Mouse (Mus musculus) heart, embryonic 14.5 days (tissue): ENCODE measurements at regions not wholly inside any gene's neighbourhood (a gene's known extent, or its start where the extent isn't known, plus 50 kb on each side); places are given as distances from the start of the nearest gene placed in this dataset.
A peak's percentile ranks its signal among the peaks of the same experiment; 100 is the strongest.
"Not testable (repeated sequence)": the region's sequence is repeated elsewhere in the genome, so short reads cannot be mapped to it uniquely, and the experiment has no call there.

Source experiments
- ATAC-seq: fragments of 200-750 bp; cut with Nextera tagmentation; 2 replicates; pipeline ENCODE4 v1.8.0; 2017; ENCODE audit warnings: low read depth, moderate TSS enrichment; ENCODE audit not compliant: insufficient number of reproducible peaks, insufficient read depth, low FRiP score
- H3K27ac ChIP-seq, 2 experiments: fragments of 200-500 bp in 1 of 2; fragments of 300-500 bp in 1 of 2; sonication (generic) in 1 of 2; replicated peaks in 1 of 2; 2 replicates each; pipeline ENCODE4 v1.5.1; 2012 to 2014; ENCODE audit warnings: low read depth in 2 of 2, low read length in 2 of 2, control low read depth in 1 of 2, mild to moderate bottlenecking in 1 of 2, mixed read lengths in 1 of 2; ENCODE audit not compliant: control insufficient read depth in 1 of 2, insufficient read depth in 1 of 2
- H3K27me3 ChIP-seq: fragments of 300-500 bp; sonication (generic); 2 replicates; pipeline ENCODE4 v1.6.1; 2014; ENCODE audit warnings: mild to moderate bottlenecking, low read length, control low read depth; ENCODE audit not compliant: control insufficient read depth, insufficient read depth
- H3K36me3 ChIP-seq: fragments of 300-500 bp; sonication (generic); 2 replicates; pipeline ENCODE4 v1.6.1; 2014; ENCODE audit warnings: mild to moderate bottlenecking, control low read depth, low read length, mixed read lengths; ENCODE audit not compliant: control insufficient read depth, insufficient read depth
- H3K4me1 ChIP-seq, 2 experiments: fragments of 200-500 bp in 1 of 2; fragments of 300-500 bp in 1 of 2; sonication (generic) in 1 of 2; 2 replicates each; pipeline ENCODE4 v1.6.1; 2012 to 2014; ENCODE audit warnings: low read length in 2 of 2, control low read depth in 1 of 2, mixed read lengths in 1 of 2; ENCODE audit not compliant: control insufficient read depth in 2 of 2, insufficient read depth in 2 of 2
- H3K4me2 ChIP-seq: fragments of 300-500 bp; sonication (generic); 2 replicates; pipeline ENCODE4 v1.6.1; 2014; ENCODE audit warnings: mild to moderate bottlenecking, low read length
- H3K4me3 ChIP-seq, 2 experiments: fragments of 200-500 bp in 1 of 2; fragments of 300-500 bp in 1 of 2; sonication (generic) in 1 of 2; 2 replicates each; pipeline ENCODE4 v1.5.1; 2012 to 2014; ENCODE audit warnings: low read length in 2 of 2, mild to moderate bottlenecking in 2 of 2, control low read depth in 1 of 2, low read depth in 1 of 2, moderate library complexity in 1 of 2; ENCODE audit not compliant: control insufficient read depth in 1 of 2, insufficient read depth in 1 of 2
- H3K9ac ChIP-seq: fragments of 300-500 bp; sonication (generic); 2 replicates; pipeline ENCODE4 v1.6.1; 2014; ENCODE audit warnings: mild to moderate bottlenecking, low read length
- H3K9me3 ChIP-seq: fragments of 300-500 bp; sonication (generic); 2 replicates; pipeline ENCODE4 v1.6.1; 2016; ENCODE audit warnings: low read length, control low read depth; ENCODE audit not compliant: control insufficient read depth
- WGBS: fragments of 180-500 bp; shearing (Covaris S2); extraction: QIAGEN DNeasy Blood & Tissue Kit; methylation state at CpG from one replicate; pipeline ENCODE4 v1.1.7; 2014; 5-methylcytosine and 5-hydroxymethylcytosine counted together

DNA sequence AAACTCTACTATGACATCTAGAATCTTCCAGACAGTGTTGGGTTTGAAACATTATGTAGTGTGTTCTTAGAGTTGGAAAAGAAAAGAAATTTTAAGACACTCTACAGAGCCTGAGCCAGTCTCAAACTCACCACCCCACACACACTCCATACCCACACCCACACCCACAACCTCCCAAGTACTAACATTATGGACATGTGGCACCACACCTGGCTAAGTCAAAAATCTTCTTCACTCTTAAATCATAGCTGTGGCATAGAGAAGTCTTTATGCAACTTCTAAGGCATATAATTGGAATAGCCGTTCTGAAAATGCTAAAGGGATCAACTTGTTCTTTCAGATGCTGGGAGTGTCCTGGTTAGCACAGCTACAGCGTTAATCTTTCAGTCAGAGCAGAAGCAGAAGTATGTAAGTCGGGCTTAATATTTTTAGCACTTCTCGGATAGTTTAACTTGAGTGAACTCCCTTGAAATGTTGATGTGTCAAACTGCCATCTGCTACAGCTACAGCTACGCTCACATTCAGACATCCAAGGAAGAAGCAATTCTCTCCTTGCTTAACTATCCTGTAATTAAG, 68.6 kb upstream of the Creb1 start:
- Histone ChIP-seq H3K27me3 (no peaks in the 10 kb centered on the region), H3K36me3 (no peaks in the 10 kb centered on the region), H3K4me1 (no peaks in the 10 kb centered on the region), H3K27ac (no peak overlapping the region), H3K9ac (no peak overlapping the region), H3K4me3 (no peak overlapping the region), H3K4me2 (no peak overlapping the region), H3K9me3 (no peaks in the 10 kb centered on the region)
- WGBS = 69% methylated on average over 5 of the region's 5 CpGs
- no peak for ATAC-seq

DNA sequence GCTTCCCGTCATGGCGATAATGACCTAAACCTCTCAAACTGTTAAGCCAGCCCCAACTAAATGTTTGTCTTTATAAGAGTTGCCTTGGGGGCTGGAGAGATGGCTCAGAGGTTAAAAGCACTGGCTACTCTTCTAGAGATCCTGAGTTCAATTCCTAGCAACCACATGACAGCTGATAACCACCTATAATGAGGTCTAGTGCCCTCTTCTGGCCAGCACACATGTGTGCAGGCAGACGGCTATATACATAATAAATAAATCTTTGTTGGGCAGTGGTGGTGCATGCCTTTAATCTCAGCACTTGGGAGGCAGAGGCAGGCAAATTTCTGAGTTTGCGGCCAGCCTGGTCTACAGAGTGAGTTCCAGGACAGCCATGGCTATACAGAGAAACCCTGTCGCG, 70.8 kb upstream of the Creb1 start:
- H3K9ac ChIP-seq, H3K27ac ChIP-seq, H3K9me3 ChIP-seq, ATAC-seq, H3K4me1 ChIP-seq, H3K36me3 ChIP-seq, H3K4me3 ChIP-seq, H3K4me2 ChIP-seq, H3K27me3 ChIP-seq: not testable (repeated sequence)
- WGBS = 92% methylated on average over 6 of the region's 6 CpGs

DNA sequence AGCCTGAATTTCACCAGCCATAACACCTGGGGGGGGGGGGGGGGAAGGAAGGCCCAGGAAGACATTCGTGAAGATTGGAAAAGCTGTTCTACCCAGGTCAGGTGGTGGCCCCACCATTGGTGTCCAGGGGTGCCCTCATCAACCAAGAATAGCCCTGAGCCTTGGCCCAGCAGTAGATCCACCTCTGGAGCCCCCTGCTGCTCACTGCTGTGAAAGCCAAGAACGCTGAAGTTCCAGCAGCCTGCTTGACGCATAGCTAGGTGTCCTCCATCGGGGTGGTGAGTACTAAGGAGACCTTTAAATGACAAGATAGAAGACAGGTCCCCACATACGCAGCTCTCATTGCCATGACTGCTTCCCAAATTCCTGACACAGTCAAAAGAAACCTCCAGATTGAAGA, 74.6 kb upstream of the Creb1 start:
- Histone ChIP-seq H3K9me3 (no peaks in the 10 kb centered on the region), H3K9ac (no peak overlapping the region), H3K27ac (no peak overlapping the region), H3K36me3 (no peaks in the 10 kb centered on the region), H3K4me1 (no peaks in the 10 kb centered on the region), H3K4me3 (no peak overlapping the region), H3K4me2 (no peak overlapping the region), H3K27me3 (no peaks in the 10 kb centered on the region)
- ATAC-seq = no peak
- WGBS = 70% methylated on average over 4 of the region's 5 CpGs

DNA sequence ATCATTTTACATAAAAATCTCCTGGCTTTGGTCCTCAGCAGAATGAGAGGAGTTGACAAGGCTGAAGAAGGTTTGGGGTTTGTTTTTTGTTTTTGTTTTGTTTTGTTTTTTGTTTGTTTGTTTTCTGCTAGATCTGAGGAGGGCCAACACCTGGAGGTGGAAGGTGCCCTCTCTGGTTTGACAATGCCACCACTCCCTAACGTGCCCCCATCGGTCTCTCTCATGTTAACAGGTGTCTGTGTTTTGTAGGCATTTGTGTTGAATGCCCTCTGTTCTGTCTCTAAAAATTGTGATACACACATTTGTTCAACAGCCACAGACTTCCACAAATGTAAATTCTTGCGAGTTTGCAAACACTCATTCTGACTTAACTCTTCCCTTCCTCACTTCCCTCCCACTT, 83.3 kb upstream of the Creb1 start:
- WGBS = 76% methylated on average over 3 of the region's 3 CpGs
- no peaks in the 10 kb centered on the region for H3K9me3 ChIP-seq
- no peak for ATAC-seq

DNA sequence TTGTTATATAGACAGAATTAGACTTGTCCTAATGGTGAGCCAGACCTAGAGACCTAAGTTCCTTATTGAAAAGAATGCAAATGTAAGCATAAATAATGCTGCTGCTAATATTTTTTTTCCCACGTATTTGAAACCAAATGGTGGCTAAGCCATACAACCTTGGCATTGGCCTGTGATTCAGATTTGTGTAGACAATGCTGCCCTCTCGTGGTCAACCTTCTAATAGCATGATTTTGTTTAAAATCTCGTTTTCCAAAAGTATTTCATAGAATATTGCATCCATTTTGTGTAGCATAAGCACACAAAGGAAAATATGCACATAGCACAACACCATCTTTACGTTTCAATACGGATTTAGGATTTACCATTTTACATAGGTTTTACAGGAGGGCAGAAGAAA, 84.4 kb upstream of the Creb1 start:
- Histone ChIP-seq H3K27ac (no peak overlapping the region), H3K9me3 (no peaks in the 10 kb centered on the region), H3K36me3 (no peaks in the 10 kb centered on the region), H3K4me2 (no peak overlapping the region), H3K4me1 (no peaks in the 10 kb centered on the region), H3K27me3 (0 out of 2 replicates have a peak, but pooled peaks cover 6% of the 10 kb centered on the region), H3K4me3 (no peak overlapping the region), H3K9ac (no peak overlapping the region)
- ATAC-seq = no peak
- WGBS = 3% methylated on average over 5 of the region's 5 CpGs

More for the DNA sequence above, 83.3 kb upstream of the Creb1 start:
- Histone ChIP-seq H3K27ac (no peak overlapping the region), H3K4me2 (no peak overlapping the region), H3K27me3 (0 out of 2 replicates have a peak, but pooled peaks cover 6% of the 10 kb centered on the region), H3K4me1 (no peaks in the 10 kb centered on the region), H3K4me3 (no peak overlapping the region), H3K9ac (no peak overlapping the region), H3K36me3 (no peaks in the 10 kb centered on the region)

DNA sequence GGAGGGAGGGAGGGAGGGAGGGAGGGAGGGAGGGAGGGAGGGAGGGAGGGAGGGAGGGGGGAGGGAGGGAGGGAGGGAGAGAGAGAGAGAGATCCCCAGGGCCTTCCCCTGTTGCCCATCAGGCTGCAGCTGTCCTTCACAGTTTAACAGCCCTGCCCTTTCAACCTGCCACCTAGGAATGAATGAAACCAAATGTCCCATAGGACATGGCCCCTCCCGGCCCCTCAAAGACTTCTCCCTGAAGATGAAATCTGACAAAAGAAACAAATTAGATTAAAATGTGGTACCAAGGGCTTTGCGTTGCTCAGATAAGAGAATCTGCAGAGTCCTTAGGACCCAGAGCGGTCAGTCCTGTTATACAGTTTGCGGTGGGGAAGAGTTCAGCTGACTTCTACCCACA, 86.0 kb upstream of the Creb1 start:
- Histone ChIP-seq H3K36me3 (no peaks in the 10 kb centered on the region), H3K4me1 (no peaks in the 10 kb centered on the region; a peak in 1 of 4 replicates), H3K9ac (no peak overlapping the region), H3K27ac (no peak overlapping the region), H3K27me3 (0 out of 2 replicates have a peak, but pooled peaks cover 6% of the 10 kb centered on the region), H3K9me3 (no peaks in the 10 kb centered on the region), H3K4me2 (no peak overlapping the region), H3K4me3 (no peak overlapping the region)
- WGBS = 51% methylated on average over 4 of the region's 4 CpGs
- ATAC-seq = no peak

DNA sequence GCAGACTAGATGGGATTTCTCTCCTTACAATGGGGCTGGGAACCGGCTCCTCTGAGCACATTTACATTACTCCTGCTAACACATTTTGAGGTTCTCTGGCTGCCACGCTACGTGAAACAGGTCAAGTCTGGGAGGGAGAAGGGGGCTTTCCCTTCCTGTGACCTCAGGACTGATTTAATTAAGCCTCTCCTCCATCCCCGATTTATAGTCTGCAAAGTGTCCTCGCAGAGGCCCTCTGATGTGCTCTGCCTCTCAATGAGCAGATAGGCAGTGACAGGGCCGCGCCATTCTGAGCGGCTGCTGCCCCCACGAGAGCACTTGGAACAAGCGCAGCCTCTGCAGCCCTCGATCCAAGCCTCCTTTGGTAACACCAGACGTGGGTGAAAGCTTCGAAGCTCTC, 86.5 kb upstream of the Creb1 start:
- H3K4me2 ChIP-seq = peak overlapping the region; percentile 46
- H3K36me3 ChIP-seq = no peaks in the 10 kb centered on the region
- ATAC-seq = no peak
- 9% methylated on average over 13 of the region's 13 CpGs for WGBS
- no peak overlapping the region for H3K9ac ChIP-seq
- H3K27me3 ChIP-seq = 0 out of 2 replicates have a peak, but pooled peaks cover 6% of the 10 kb centered on the region
- H3K4me3 ChIP-seq = no peak overlapping the region
- no peaks in the 10 kb centered on the region; a peak in 1 of 4 replicates for H3K4me1 ChIP-seq
- H3K27ac ChIP-seq = no peak overlapping the region
- no peaks in the 10 kb centered on the region for H3K9me3 ChIP-seq

DNA sequence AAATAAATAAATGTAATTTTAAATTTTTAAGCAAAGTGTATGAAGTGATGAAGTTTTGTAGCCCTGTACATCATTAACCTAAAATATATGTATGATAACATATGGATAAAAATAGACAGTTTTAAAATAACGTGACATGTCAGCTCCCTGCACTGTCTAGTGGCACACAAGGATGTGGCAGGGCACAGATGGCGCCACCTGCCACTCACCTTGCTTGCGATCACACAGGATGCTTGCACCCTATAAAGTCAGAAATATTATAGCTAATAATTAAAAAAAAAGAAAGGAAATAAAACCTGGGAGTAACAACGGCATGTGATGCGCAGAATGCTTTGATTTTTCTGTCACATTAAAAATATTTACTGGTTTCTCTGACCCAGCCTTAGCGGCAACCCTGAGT, 89.0 kb upstream of the Creb1 start:
- ATAC-seq = no peak
- Histone ChIP-seq H3K9me3 (no peaks in the 10 kb centered on the region), H3K4me2 (no peak overlapping the region), H3K9ac (no peak overlapping the region), H3K4me1 (no peaks in the 10 kb centered on the region; a peak in 1 of 4 replicates), H3K27me3 (0 out of 2 replicates have a peak, but pooled peaks cover 6% of the 10 kb centered on the region), H3K4me3 (no peak overlapping the region), H3K27ac (no peak overlapping the region), H3K36me3 (no peaks in the 10 kb centered on the region)
- 84% methylated on average over 6 of the region's 6 CpGs for WGBS
